Mouse (Mus musculus): ENCODE measurements at regions not wholly inside any gene's neighbourhood (a gene's known extent, or its start where the extent isn't known, plus 50 kb on each side); places are given as distances from the start of the nearest gene placed in this dataset.

- TF ChIP-seq CTCF (IDR thresholded peaks at IDR 0.05; ENCODE audit: control insufficient read depth, insufficient read depth, insufficient replicate concordance, low read depth, low read length) (no peak), POLR2A (IDR thresholded peaks at IDR 0.05; ENCODE audit: control insufficient read depth, low read depth, low read length) (no peak)
- Histone ChIP-seq H3K27me3 (ENCODE audit: control insufficient read depth, insufficient read depth, low read length) (no peaks in the 10 kb centered on the region), H3K27ac (ENCODE audit: control insufficient read depth, insufficient read depth, low read depth, low read length) (no peak overlapping the region), H3K4me3 (ENCODE audit: control insufficient read depth, low read depth, low read length) (no peak overlapping the region), H3K4me1 (ENCODE audit: control insufficient read depth, insufficient read depth, low read length) (peaks cover 6% of the 10 kb centered on the region), H3K36me3 (ENCODE audit: control insufficient read depth, insufficient read depth, low read length) (no peaks in the 10 kb centered on the region)
Observed at GRCm38 (mm10) chr12:50943340-50943739, 294.4 kb upstream of the Prkd1 start.

GRCm38 (mm10) chr12:50935516-50935915 lies 286.6 kb upstream of the Prkd1 start:
- Histone ChIP-seq H3K27me3 (ENCODE audit: control insufficient read depth, insufficient read depth, low read length) (no peaks in the 10 kb centered on the region), H3K27ac (ENCODE audit: control insufficient read depth, insufficient read depth, low read depth, low read length) (no peak overlapping the region), H3K36me3 (ENCODE audit: control insufficient read depth, insufficient read depth, low read length) (no peaks in the 10 kb centered on the region), H3K4me1 (ENCODE audit: control insufficient read depth, insufficient read depth, low read length) (peaks cover under 1% of the 10 kb centered on the region), H3K4me3 (ENCODE audit: control insufficient read depth, low read depth, low read length) (no peak overlapping the region)
- TF ChIP-seq POLR2A (IDR thresholded peaks at IDR 0.05; ENCODE audit: control insufficient read depth, low read depth, low read length) (no peak), CTCF (IDR thresholded peaks at IDR 0.05; ENCODE audit: control insufficient read depth, insufficient read depth, insufficient replicate concordance, low read depth, low read length) (no peak)

GRCm38 (mm10) chr12:50932496-50932895 lies 283.6 kb upstream of the Prkd1 start:
- Histone ChIP-seq H3K36me3 (ENCODE audit: control insufficient read depth, insufficient read depth, low read length) (no peaks in the 10 kb centered on the region), H3K4me1 (ENCODE audit: control insufficient read depth, insufficient read depth, low read length) (no peaks in the 10 kb centered on the region), H3K27ac (ENCODE audit: control insufficient read depth, insufficient read depth, low read depth, low read length) (no peak overlapping the region), H3K27me3 (ENCODE audit: control insufficient read depth, insufficient read depth, low read length) (no peaks in the 10 kb centered on the region), H3K4me3 (ENCODE audit: control insufficient read depth, low read depth, low read length) (no peak overlapping the region)
- no peak for TF ChIP-seq CTCF (IDR thresholded peaks at IDR 0.05; ENCODE audit: control insufficient read depth, insufficient read depth, insufficient replicate concordance, low read depth, low read length)
- TF ChIP-seq POLR2A (IDR thresholded peaks at IDR 0.05; ENCODE audit: control insufficient read depth, low read depth, low read length): no peak

GRCm38 (mm10) chr12:50929641-50930040 lies 280.7 kb upstream of the Prkd1 start:
- no peak for TF ChIP-seq CTCF (IDR thresholded peaks at IDR 0.05; ENCODE audit: control insufficient read depth, insufficient read depth, insufficient replicate concordance, low read depth, low read length)
- TF ChIP-seq POLR2A (IDR thresholded peaks at IDR 0.05; ENCODE audit: control insufficient read depth, low read depth, low read length): no peak
- Histone ChIP-seq H3K4me3 (ENCODE audit: control insufficient read depth, low read depth, low read length) (no peak overlapping the region), H3K27ac (ENCODE audit: control insufficient read depth, insufficient read depth, low read depth, low read length) (no peak overlapping the region), H3K4me1 (ENCODE audit: control insufficient read depth, insufficient read depth, low read length) (no peaks in the 10 kb centered on the region), H3K36me3 (ENCODE audit: control insufficient read depth, insufficient read depth, low read length) (no peaks in the 10 kb centered on the region), H3K27me3 (ENCODE audit: control insufficient read depth, insufficient read depth, low read length) (no peaks in the 10 kb centered on the region)

- H3K4me3 ChIP-seq (ENCODE audit: control insufficient read depth, low read depth, low read length): no peak overlapping the region
- no peaks in the 10 kb centered on the region for H3K4me1 ChIP-seq (ENCODE audit: control insufficient read depth, insufficient read depth, low read length)
- no peaks in the 10 kb centered on the region for H3K27me3 ChIP-seq (ENCODE audit: control insufficient read depth, insufficient read depth, low read length)
- no peak overlapping the region for H3K27ac ChIP-seq (ENCODE audit: control insufficient read depth, insufficient read depth, low read depth, low read length)
- no peak for TF ChIP-seq POLR2A (IDR thresholded peaks at IDR 0.05; ENCODE audit: control insufficient read depth, low read depth, low read length)
- TF ChIP-seq CTCF (IDR thresholded peaks at IDR 0.05; ENCODE audit: control insufficient read depth, insufficient read depth, insufficient replicate concordance, low read depth, low read length): no peak
- no peaks in the 10 kb centered on the region for H3K36me3 ChIP-seq (ENCODE audit: control insufficient read depth, insufficient read depth, low read length)
Observed at GRCm38 (mm10) chr12:50926234-50926633, 277.3 kb upstream of the Prkd1 start.

- TF ChIP-seq CTCF (IDR thresholded peaks at IDR 0.05; ENCODE audit: control insufficient read depth, insufficient read depth, insufficient replicate concordance, low read depth, low read length): no peak
- TF ChIP-seq POLR2A (IDR thresholded peaks at IDR 0.05; ENCODE audit: control insufficient read depth, low read depth, low read length): no peak
Observed at GRCm38 (mm10) chr12:50921739-50922138, 272.8 kb upstream of the Prkd1 start.

GRCm38 (mm10) chr12:50899609-50900447 lies 250.9 kb upstream of the Prkd1 start:
- Histone ChIP-seq H3K4me1 (ENCODE audit: control insufficient read depth, insufficient read depth, low read length) (no peaks in the 10 kb centered on the region), H3K27ac (ENCODE audit: control insufficient read depth, insufficient read depth, low read depth, low read length) (no peak overlapping the region), H3K27me3 (ENCODE audit: control insufficient read depth, insufficient read depth, low read length) (no peaks in the 10 kb centered on the region), H3K4me3 (ENCODE audit: control insufficient read depth, low read depth, low read length) (no peak overlapping the region), H3K36me3 (ENCODE audit: control insufficient read depth, insufficient read depth, low read length) (no peaks in the 10 kb centered on the region)
- TF ChIP-seq POLR2A (IDR thresholded peaks at IDR 0.05; ENCODE audit: control insufficient read depth, low read depth, low read length): no peak
- no peak for TF ChIP-seq CTCF (IDR thresholded peaks at IDR 0.05; ENCODE audit: control insufficient read depth, insufficient read depth, insufficient replicate concordance, low read depth, low read length)

More at GRCm38 (mm10) chr12:50921739-50922138, 272.8 kb upstream of the Prkd1 start:
- H3K27me3 ChIP-seq (ENCODE audit: control insufficient read depth, insufficient read depth, low read length): no peaks in the 10 kb centered on the region
- no peak overlapping the region for H3K4me3 ChIP-seq (ENCODE audit: control insufficient read depth, low read depth, low read length)
- no peaks in the 10 kb centered on the region for H3K4me1 ChIP-seq (ENCODE audit: control insufficient read depth, insufficient read depth, low read length)
- H3K27ac ChIP-seq (ENCODE audit: control insufficient read depth, insufficient read depth, low read depth, low read length): no peak overlapping the region
- no peaks in the 10 kb centered on the region for H3K36me3 ChIP-seq (ENCODE audit: control insufficient read depth, insufficient read depth, low read length)
